Mouse (Mus musculus): ENCODE data around the gene Cdh22.
A peak's percentile ranks its signal among the peaks of the same experiment; 100 is the strongest.

Gene Cdh22

DNA sequence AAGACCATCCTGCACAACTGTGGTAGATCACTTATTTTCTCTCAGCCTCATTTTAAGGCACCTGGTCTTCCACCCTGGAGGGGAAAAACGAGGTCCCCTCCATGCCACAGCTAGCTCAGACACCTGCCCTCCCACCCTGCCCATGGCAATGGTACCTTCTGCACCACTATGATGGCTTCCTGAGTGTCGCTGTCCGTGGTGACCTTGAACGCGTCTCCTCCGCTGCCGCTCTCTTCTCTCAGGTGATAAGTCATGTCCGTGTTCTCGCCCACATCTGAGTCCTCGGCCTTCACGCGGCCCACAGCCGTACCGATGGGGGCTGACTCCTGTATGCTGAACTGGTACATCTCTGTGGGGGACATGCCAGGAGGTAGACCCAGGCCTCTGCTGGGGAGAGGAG is 91.2 kb downstream of the Cdh22 start:
- DNase-seq: no peak

DNA sequence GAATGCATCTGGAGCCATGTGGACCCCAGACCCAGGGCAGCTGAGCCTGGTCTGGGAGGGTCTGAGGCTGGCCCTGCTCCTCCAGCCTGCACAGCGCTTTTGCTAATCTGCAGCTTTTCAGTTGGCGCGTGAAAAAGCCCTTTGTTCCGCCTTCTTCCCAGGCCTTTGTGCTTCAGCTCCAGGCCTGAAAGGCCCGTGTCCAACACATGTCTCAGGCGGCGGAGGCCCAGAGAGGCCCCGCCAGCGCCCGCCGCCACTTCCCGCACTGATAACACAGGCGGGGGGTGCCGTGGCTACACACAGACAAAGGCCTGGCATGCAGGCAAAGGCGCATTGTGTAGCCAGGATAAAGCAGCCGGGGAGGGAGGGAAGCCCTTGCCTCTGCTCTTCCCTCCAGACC is 98.6 kb downstream of the Cdh22 start:
- no peak for DNase-seq

GRCm38 (mm10) chr2:165133566-165133965 is 101.1 kb downstream of the Cdh22 start:
- no peak for DNase-seq

DNA sequence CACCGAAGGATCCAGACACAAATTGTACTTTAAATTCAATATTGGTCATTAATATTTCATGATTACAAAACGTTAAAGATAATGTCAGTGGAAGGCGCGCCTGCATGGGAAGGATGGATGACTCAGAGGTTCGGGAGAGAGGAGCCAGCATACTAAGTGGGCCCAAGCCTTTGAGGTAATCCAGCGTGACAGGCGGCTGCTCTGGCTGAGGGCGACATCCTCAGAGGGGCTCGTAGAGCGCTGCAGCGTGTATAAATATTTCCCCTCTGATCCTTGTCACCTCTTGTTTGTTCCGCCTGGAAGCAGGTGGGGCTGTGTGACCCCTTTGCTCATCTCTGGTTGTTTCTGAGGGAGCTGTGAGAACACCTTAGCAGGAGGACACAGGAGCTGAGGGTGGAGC is 103.2 kb downstream of the Cdh22 start:
- DNase-seq: no peak

DNA sequence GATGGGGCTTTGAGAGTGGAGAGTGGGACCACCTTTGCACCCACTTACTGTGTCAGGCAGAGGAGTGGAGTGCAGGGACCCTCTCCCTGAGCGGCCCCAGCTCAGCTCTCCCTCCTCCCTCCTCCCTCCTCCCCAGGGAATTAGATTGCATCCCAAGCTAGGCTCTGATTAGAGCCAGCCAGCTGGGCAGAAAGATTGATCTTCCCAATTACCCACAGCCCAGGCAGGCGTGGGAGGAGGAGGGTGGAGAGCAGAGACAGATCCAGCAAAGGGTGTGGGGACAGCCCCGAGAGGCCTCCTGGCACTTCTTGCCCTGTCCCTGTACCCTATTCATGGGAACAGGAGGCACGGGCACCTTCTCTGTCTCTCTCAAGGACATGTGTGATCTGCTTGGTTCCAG is 105.5 kb downstream of the Cdh22 start:
- DNase-seq: no peak

GRCm38 (mm10) chr2:165126896-165127562 is 107.6 kb downstream of the Cdh22 start:
- DNase-seq: no peak

DNA sequence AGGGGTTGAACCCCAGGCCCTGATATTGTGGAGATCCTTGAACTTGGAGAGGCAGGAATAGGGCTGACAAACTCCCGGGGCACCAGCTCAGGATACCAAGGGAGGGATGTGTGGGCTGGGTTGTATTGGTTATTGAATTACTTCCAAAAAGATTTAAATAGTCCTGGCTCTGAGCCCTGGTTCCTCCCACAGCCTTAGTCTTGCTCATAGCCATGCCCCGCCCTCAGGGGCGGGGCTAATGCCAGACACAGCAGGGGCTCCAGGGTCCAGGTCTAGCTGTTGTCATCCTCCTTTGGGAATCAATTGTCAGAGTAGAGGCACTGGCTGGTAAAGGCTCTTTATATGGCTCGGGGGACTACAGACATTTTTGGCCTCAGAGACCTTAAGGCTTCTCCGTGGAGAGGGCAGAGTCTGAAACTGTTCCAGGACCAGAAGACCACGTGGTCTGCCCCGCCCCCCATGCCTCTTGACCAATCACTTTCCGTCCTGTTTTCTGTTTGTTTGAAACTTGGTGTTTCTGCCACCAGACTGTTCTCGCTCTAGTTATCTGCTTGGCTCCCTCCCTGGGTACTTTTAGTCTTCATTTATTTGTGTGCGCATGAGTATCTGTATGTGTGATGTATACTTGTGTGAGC is 113.3 kb downstream of the Cdh22 start:
- no peak for DNase-seq

DNA sequence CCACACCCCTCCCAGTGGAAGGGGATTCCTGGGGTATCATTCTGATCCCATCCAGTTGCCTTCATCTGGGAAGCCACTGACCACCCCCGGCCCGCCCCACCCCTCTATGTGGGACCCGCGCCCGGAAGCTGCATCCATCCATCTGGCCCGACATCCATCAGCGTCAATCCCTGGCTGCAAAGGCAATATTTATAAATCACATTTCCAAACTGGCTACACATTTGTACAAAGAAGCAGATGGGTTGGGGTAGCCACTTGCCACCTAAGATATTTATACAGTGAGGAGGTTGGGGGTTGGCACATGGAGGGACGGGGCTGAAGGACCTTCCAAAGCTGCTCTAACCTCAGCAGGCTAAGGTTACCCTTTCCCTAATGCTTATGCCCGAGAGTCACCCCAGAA is 113.9 kb downstream of the Cdh22 start:
- DNase-seq: no peak

DNA sequence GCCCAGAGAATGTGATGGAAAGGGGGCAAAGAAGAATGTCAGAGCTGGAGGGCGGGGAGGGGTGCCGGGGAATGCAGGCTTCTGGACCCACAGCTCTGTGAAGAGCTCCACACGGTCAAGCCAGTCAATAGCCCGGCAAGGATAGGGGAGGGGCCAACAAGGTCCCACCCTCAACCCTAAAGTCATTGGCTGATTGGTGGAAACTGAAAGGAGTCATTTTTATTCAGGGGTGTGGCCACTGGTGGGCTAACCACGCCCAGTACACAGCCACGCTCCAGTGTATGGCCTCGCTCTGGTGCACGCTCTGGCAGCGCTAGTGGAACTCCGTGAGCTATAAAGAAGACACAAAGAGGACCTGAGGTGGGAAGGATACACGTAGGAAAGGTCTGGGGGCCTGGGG is 120.9 kb downstream of the Cdh22 start:
- no peak for DNase-seq

DNA sequence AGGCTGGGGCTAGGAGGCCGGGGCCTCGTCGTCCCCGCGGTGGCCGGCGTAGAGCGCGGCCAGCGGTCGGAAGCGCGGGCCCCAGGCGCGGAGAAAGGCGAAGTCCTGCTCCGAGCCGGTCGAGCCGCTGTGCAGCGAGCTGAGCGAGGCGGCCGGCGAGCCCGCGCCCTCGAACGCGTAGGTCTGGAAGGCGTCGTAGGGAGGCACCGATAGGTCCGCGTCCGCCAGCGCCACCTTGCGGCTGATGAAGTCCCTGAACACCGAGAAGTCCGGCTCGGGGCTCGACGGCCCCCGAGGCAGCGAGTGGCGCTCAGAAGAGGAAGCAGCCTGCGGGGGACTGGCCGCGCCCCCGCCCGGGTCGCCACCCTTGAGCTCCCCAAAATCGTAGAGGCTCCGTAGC is 122.5 kb downstream of the Cdh22 start:
- DNase-seq: peak; percentile 79

- no peak for DNase-seq
These were observed 128.1 kb downstream of the Cdh22 start for GRCm38 (mm10) chr2:165106585-165106984.

GRCm38 (mm10) chr2:165105513-165106079 is 129.1 kb downstream of the Cdh22 start:
- DNase-seq: no peak

GRCm38 (mm10) chr2:165102920-165103319 is 131.7 kb downstream of the Cdh22 start:
- no peak for DNase-seq

DNA sequence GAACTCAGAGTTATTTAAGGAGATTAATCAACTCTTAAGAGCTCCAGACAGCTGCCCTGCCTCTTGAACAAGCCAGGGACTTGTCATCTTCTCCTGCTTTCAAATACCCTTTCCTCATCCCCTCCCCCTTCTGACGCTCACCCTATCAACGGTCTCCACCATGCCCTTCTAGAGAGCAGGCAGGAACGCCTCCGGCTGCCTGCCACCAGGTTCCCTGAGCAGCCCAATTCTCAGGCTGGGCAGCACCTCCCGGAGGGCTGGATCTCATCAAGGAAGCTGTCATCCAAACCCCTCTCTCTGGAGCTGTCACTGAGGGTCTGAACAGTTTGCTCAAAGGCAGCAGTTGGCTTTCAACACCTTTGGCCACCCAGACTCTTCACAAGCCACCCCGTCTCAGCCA is 133.9 kb downstream of the Cdh22 start:
- DNase-seq: no peak

GRCm38 (mm10) chr2:165098861-165099260 is 135.8 kb downstream of the Cdh22 start:
- DNase-seq: no peak

DNA sequence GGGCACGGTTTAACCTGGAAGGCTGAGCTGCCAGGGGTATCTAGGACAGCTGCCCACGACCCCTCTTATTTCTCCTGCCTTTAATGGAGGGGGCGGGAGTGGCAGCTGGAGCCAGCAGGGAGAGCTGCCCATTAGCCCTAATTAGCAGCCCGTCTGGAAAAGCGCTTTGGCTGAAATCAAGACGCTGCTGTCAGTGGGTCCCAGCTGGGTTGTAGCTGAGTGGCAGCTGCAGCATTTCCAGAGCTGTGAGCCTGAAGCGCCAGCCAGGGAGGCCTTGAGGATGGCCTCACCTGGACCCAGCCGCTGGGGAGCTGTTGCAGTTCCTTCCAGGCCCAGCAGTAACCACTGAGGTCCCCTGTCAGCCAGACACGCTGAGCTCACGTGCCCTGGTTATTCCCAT is 138.3 kb downstream of the Cdh22 start:
- no peak for DNase-seq

DNA sequence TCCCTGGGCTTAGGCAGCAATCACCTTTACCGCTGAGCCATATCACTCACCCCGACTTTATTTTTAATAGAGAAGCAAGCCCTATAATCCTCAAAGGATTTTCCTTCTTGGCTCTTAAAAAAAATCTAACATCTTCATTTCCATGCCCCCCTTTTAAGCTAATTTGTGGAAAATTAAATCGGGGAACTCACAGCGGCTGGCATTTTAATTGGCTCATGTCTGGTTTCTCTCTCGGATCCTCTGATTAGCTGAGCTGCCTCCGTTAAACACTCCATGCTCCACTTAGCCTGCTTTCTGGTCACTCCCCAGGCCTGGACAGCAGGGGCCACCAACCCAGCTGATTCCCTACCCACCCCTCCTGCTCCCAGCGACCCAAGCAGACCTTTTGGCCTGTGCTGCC is 142.3 kb downstream of the Cdh22 start:
- DNase-seq: no peak

DNA sequence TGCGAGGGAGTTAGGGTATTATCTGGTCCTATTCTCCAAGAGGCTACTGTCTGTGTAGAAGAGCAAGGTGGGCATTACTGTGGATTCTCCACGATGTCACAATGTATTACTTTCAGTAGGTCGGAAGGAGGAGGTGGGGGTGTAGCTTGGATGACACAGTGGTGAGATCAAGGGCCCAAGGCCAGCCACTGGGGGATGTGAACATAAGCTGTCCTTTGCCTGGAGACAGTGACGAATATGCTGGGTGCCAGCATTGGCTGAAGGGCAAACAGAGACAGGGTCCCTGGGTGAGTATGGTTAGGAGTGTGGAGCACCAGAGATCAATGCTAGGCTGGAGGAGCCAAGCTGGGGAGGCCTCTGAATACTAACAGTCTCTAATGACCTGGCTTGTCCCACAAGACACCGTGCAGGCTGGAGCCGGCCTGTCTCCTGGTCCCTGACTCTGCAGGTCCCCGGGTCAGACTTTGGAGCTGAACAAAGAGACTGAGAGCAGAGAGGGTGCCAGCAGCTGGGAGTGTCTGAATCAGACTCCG is 143.2 kb downstream of the Cdh22 start:
- DNase-seq: no peak

- no peak for DNase-seq
These were observed 144.0 kb downstream of the Cdh22 start, which contains the start of gene 1700025C18Rik for GRCm38 (mm10) chr2:165090650-165091049. TSS of gene 1700025C18Rik (minus strand) at chr2:165090750.

GRCm38 (mm10) chr2:165089470-165089869 is 145.2 kb downstream of the Cdh22 start:
- no peak for DNase-seq

- DNase-seq: no peak
These were observed 148.0 kb downstream of the Cdh22 start for GRCm38 (mm10) chr2:165086634-165087033.

GRCm38 (mm10) chr2:165081257-165081656 is 153.4 kb downstream of the Cdh22 start:
- DNase-seq: no peak

DNA sequence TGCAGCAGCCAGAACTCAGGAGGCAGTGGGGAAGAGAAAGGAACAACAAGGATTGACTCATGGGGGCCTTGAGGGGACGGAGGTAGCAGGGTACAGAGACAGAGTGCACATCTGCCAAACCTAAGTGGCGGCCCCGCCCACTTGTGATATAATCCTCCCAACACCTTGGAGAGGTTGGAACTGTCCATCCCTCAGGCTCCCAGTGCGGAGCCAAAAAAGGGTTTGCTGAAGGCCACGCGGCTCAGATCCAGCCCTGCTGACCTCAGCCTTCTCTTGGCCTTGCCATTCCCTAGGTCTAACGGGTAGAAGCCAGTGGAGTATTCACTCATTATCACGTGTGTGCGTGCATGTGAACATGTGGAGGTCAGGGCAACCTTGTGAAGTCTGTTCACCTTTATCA is 154.0 kb downstream of the Cdh22 start:
- DNase-seq: no peak

- DNase-seq: no peak
These were observed 156.0 kb downstream of the Cdh22 start for GRCm38 (mm10) chr2:165078605-165079004.

Measured in cerebellum, adult 8-10 months (tissue).